Mouse (Mus musculus): ENCODE measurements at regions not wholly inside any gene's neighbourhood (a gene's known extent, or its start where the extent isn't known, plus 50 kb on each side); places are given as distances from the start of the nearest gene placed in this dataset.

DNA sequence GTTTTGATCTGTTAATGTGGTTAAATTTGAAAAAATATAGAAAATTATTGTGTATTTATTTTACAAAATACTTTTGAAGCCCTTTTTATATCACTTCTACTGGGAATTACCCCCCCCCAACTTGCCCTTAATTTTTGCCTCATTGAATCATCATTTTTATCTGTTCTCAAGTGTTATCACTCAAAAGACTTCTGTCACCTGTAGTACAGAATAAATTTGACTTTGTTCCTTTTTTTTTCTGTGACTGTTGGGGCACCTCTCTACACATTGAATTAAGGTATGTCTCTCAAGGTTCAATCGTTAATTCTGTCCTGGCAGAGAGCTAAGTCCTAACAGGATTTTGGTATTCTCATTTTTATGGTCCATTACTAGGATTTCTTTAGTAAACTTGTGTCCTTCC, 1123.0 kb upstream of the Cited2 start:
- no peaks in the 10 kb centered on the region for H3K27me3 ChIP-seq
- H3K4me3 ChIP-seq, result no peak overlapping the region
- H3K27ac ChIP-seq, result no peak overlapping the region
- 97% methylated on average over 1 of the region's 1 CpGs for WGBS
- no peak overlapping the region for H3K4me2 ChIP-seq
- no peaks in the 10 kb centered on the region for H3K4me1 ChIP-seq
- no peaks in the 10 kb centered on the region for H3K9me3 ChIP-seq
- no peak for ATAC-seq (ENCODE audit: insufficient number of reproducible peaks, insufficient read depth, low FRiP score, low TSS enrichment, low read depth)
- no peaks in the 10 kb centered on the region for H3K36me3 ChIP-seq
- H3K9ac ChIP-seq, result no peak overlapping the region

- Histone ChIP-seq H3K27ac (no peak overlapping the region), H3K9me3 (no peaks in the 10 kb centered on the region), H3K27me3 (no peaks in the 10 kb centered on the region)
Observed at GRCm38 (mm10) chr10:16600551-16601224, 1122.3 kb upstream of the Cited2 start.

DNA sequence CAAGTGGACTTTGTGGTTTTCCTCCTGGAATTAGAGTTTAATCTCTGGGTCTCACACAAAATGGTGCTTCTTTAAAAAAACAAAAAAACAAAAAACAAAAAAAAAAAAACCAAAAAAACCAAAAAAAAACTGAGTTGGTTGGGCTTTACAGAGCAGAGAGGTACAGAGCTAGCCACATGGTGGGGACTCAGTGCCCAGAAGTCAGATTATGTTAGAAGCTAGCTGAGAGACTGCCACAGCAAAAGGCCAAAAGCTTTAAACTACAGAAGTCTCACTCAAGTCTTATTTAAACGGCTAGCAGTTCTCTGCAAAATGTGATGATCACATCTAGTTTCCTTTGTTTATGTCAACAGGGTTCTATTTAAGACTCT, 1121.8 kb upstream of the Cited2 start:
- no peak overlapping the region for H3K4me3 ChIP-seq
- no peaks in the 10 kb centered on the region for H3K36me3 ChIP-seq
- H3K9ac ChIP-seq, result no peak overlapping the region
- no peaks in the 10 kb centered on the region for H3K4me1 ChIP-seq
- ATAC-seq (ENCODE audit: insufficient number of reproducible peaks, insufficient read depth, low FRiP score, low TSS enrichment, low read depth), result no peak
- no peak overlapping the region for H3K4me2 ChIP-seq
- H3K27me3 ChIP-seq, result no peaks in the 10 kb centered on the region
- no peaks in the 10 kb centered on the region for H3K9me3 ChIP-seq
- WGBS, result 70% methylated on average over 1 of the region's 1 CpGs
- no peak overlapping the region for H3K27ac ChIP-seq

More at GRCm38 (mm10) chr10:16600551-16601224, 1122.3 kb upstream of the Cited2 start:
- Histone ChIP-seq H3K4me1 (no peaks in the 10 kb centered on the region), H3K4me3 (no peak overlapping the region), H3K4me2 (no peak overlapping the region), H3K9ac (no peak overlapping the region), H3K36me3 (no peaks in the 10 kb centered on the region)
- WGBS, result 90% methylated on average over 10 of the region's 10 CpGs
- no peak for ATAC-seq (ENCODE audit: insufficient number of reproducible peaks, insufficient read depth, low FRiP score, low TSS enrichment, low read depth)

- no peak for ATAC-seq (ENCODE audit: insufficient number of reproducible peaks, insufficient read depth, low FRiP score, low TSS enrichment, low read depth)
- H3K4me2 ChIP-seq, result no peak overlapping the region
- H3K4me1 ChIP-seq, result no peaks in the 10 kb centered on the region
- WGBS, result 91% methylated on average over 3 of the region's 3 CpGs
- no peak overlapping the region for H3K9ac ChIP-seq
- no peaks in the 10 kb centered on the region for H3K9me3 ChIP-seq
- H3K4me3 ChIP-seq, result no peak overlapping the region
- H3K36me3 ChIP-seq, result no peaks in the 10 kb centered on the region
- H3K27ac ChIP-seq, result no peak overlapping the region
- H3K27me3 ChIP-seq, result no peaks in the 10 kb centered on the region
Observed at GRCm38 (mm10) chr10:16608339-16608738, 1114.7 kb upstream of the Cited2 start.

DNA sequence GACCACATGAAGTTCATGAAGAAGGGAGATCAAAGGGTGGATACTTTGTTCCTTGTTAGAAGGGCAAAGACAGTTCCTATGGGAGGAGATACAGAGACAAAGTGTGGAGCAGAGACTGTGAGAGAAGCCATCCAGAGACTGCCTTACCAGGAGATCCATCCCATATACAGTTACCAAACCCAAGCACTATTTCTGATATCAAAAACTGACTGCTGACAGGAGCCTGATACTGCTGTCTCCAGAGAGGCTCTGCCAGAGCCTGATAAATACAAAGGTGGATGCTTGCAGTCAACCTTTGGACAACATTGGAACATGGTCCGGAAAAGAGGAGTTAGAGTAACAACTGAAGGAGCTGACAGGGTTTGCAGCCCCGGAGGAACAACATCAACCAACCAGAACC, 1104.3 kb upstream of the Cited2 start:
- 90% methylated on average over 2 of the region's 2 CpGs for WGBS

GRCm38 (mm10) chr10:16619584-16619983, 1103.4 kb upstream of the Cited2 start:
- 84% methylated on average over 2 of the region's 2 CpGs for WGBS
- Histone ChIP-seq H3K27me3 (no peaks in the 10 kb centered on the region), H3K4me2 (no peak overlapping the region), H3K9me3 (no peaks in the 10 kb centered on the region), H3K36me3 (no peaks in the 10 kb centered on the region), H3K4me3 (no peak overlapping the region), H3K27ac (no peak overlapping the region), H3K4me1 (no peaks in the 10 kb centered on the region), H3K9ac (no peak overlapping the region)
- no peak for ATAC-seq (ENCODE audit: insufficient number of reproducible peaks, insufficient read depth, low FRiP score, low TSS enrichment, low read depth)

More for the DNA sequence above, 1104.3 kb upstream of the Cited2 start:
- Histone ChIP-seq H3K4me1 (no peaks in the 10 kb centered on the region), H3K4me3 (no peak overlapping the region), H3K27me3 (no peaks in the 10 kb centered on the region), H3K27ac (no peak overlapping the region), H3K36me3 (no peaks in the 10 kb centered on the region), H3K9ac (no peak overlapping the region), H3K4me2 (no peak overlapping the region), H3K9me3 (no peaks in the 10 kb centered on the region)
- no peak for ATAC-seq (ENCODE audit: insufficient number of reproducible peaks, insufficient read depth, low FRiP score, low TSS enrichment, low read depth)

GRCm38 (mm10) chr10:16620804-16621559, 1102.0 kb upstream of the Cited2 start:
- no peaks in the 10 kb centered on the region for H3K9me3 ChIP-seq
- no peak overlapping the region for H3K9ac ChIP-seq
- H3K4me3 ChIP-seq, result no peak overlapping the region
- no peaks in the 10 kb centered on the region for H3K36me3 ChIP-seq
- H3K27me3 ChIP-seq, result no peaks in the 10 kb centered on the region
- ATAC-seq (ENCODE audit: insufficient number of reproducible peaks, insufficient read depth, low FRiP score, low TSS enrichment, low read depth), result no peak
- 29% methylated on average over 6 of the region's 6 CpGs for WGBS
- no peak overlapping the region for H3K4me2 ChIP-seq
- H3K27ac ChIP-seq, result no peak overlapping the region
- H3K4me1 ChIP-seq, result no peaks in the 10 kb centered on the region

GRCm38 (mm10) chr10:16622821-16623220, 1100.2 kb upstream of the Cited2 start:
- Histone ChIP-seq H3K36me3 (no peaks in the 10 kb centered on the region), H3K27me3 (no peaks in the 10 kb centered on the region), H3K4me2 (no peak overlapping the region), H3K4me1 (no peaks in the 10 kb centered on the region), H3K9ac (no peak overlapping the region), H3K27ac (no peak overlapping the region), H3K4me3 (no peak overlapping the region), H3K9me3 (no peaks in the 10 kb centered on the region)
- WGBS, result 82% methylated on average over 3 of the region's 3 CpGs
- ATAC-seq (ENCODE audit: insufficient number of reproducible peaks, insufficient read depth, low FRiP score, low TSS enrichment, low read depth), result no peak

DNA sequence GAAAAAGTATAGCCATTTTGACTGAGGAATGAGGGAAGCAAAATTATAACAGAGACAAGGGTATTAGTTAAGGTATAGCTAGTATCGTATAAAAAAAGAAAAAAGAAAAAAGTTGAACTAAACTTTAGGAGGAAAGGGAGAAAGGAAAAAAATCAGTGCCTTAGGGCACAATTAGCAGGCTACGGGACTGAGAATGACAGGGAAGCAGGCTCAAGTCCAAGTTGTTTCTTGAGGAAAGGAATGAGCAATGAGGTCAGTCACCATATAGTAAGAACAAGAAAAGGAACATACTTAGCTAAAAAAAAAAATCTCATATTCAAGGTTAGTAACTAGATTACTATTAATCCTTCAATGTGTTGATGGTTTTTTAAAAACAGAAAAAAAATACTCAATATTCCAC, 1089.8 kb upstream of the Cited2 start:
- WGBS, result 32% methylated on average over 2 of the region's 2 CpGs
- H3K4me3 ChIP-seq, result no peak overlapping the region

GRCm38 (mm10) chr10:16635463-16635862, 1087.6 kb upstream of the Cited2 start:
- Histone ChIP-seq H3K9me3 (no peaks in the 10 kb centered on the region), H3K4me2 (no peak overlapping the region), H3K4me3 (no peak overlapping the region), H3K27ac (no peak overlapping the region), H3K4me1 (no peaks in the 10 kb centered on the region), H3K27me3 (no peaks in the 10 kb centered on the region), H3K9ac (no peak overlapping the region), H3K36me3 (no peaks in the 10 kb centered on the region)
- WGBS, result 54% methylated on average over 2 of the region's 2 CpGs
- no peak for ATAC-seq (ENCODE audit: insufficient number of reproducible peaks, insufficient read depth, low FRiP score, low TSS enrichment, low read depth)

More for the DNA sequence above, 1089.8 kb upstream of the Cited2 start:
- H3K9me3 ChIP-seq, result no peaks in the 10 kb centered on the region
- no peaks in the 10 kb centered on the region for H3K36me3 ChIP-seq
- H3K27me3 ChIP-seq, result no peaks in the 10 kb centered on the region
- no peak overlapping the region for H3K4me2 ChIP-seq
- no peak overlapping the region for H3K27ac ChIP-seq
- H3K4me1 ChIP-seq, result no peaks in the 10 kb centered on the region
- no peak for ATAC-seq (ENCODE audit: insufficient number of reproducible peaks, insufficient read depth, low FRiP score, low TSS enrichment, low read depth)
- no peak overlapping the region for H3K9ac ChIP-seq

GRCm38 (mm10) chr10:16637006-16637405, 1086.0 kb upstream of the Cited2 start:
- no peak for ATAC-seq (ENCODE audit: insufficient number of reproducible peaks, insufficient read depth, low FRiP score, low TSS enrichment, low read depth)
- Histone ChIP-seq H3K4me1 (no peaks in the 10 kb centered on the region), H3K27ac (no peak overlapping the region), H3K36me3 (no peaks in the 10 kb centered on the region), H3K9me3 (no peaks in the 10 kb centered on the region), H3K4me2 (no peak overlapping the region), H3K4me3 (no peak overlapping the region), H3K9ac (no peak overlapping the region), H3K27me3 (no peaks in the 10 kb centered on the region)

- 15% methylated on average over 2 of the region's 2 CpGs for WGBS
- H3K27me3 ChIP-seq, result no peaks in the 10 kb centered on the region
Observed at GRCm38 (mm10) chr10:16638111-16638510, 1084.9 kb upstream of the Cited2 start.

More at GRCm38 (mm10) chr10:16638111-16638510, 1084.9 kb upstream of the Cited2 start:
- H3K27ac ChIP-seq, result no peak overlapping the region
- no peaks in the 10 kb centered on the region for H3K4me1 ChIP-seq
- H3K4me2 ChIP-seq, result no peak overlapping the region
- H3K4me3 ChIP-seq, result no peak overlapping the region
- no peak overlapping the region for H3K9ac ChIP-seq
- H3K36me3 ChIP-seq, result no peaks in the 10 kb centered on the region
- H3K9me3 ChIP-seq, result no peaks in the 10 kb centered on the region
- no peak for ATAC-seq (ENCODE audit: insufficient number of reproducible peaks, insufficient read depth, low FRiP score, low TSS enrichment, low read depth)

Measured in embryonic facial prominence, embryonic 13.5 days (tissue).